Mouse (Mus musculus) CH12.LX (cell line): ENCODE measurements around the gene Slc2a5. TPM values are rescaled to one million over a fixed set of nuclear protein-coding genes. Genes with fewer than 3 reads are reported as not detected.

Experiments used
- DNase-seq: peaks from one replicate; pipeline ENCODE4 v3.0.0-alpha.2; 2013; ENCODE audit errors: extremely low read depth
- H3K27ac ChIP-seq: 2 replicates; pipeline ENCODE4 v1.5.1; 2012; ENCODE audit warnings: low read depth, mild to moderate bottlenecking, control low read depth, moderate library complexity; ENCODE audit not compliant: insufficient read depth
- H3K27me3 ChIP-seq: replicated peaks from 2 replicates; pipeline ENCODE3; 2012; ENCODE audit warnings: inconsistent platforms
- H3K36me3 ChIP-seq, 2 experiments: replicated peaks in 1 of 2; 2 replicates each; pipeline versions ENCODE3 to v1.6.1; 2012; ENCODE audit warnings: inconsistent platforms in 1 of 2, low read length in 1 of 2, mild to moderate bottlenecking in 1 of 2, mixed read lengths in 1 of 2, moderate library complexity in 1 of 2; ENCODE audit not compliant: control insufficient read depth in 1 of 2, insufficient read depth in 1 of 2
- H3K4me1 ChIP-seq, 2 experiments: 2 replicates each; pipeline ENCODE4 v1.6.1; 2012; ENCODE audit warnings: inconsistent platforms in 1 of 2, moderate library complexity in 1 of 2; ENCODE audit not compliant: insufficient read depth in 2 of 2, control insufficient read depth in 1 of 2
- H3K4me2 ChIP-seq: 2 replicates; pipeline ENCODE4 v1.6.1; 2012; ENCODE audit warnings: low read depth, mild to moderate bottlenecking, control low read depth; ENCODE audit not compliant: poor library complexity, insufficient read depth, severe bottlenecking
- H3K4me3 ChIP-seq, 3 experiments: fragments of 150-350 bp in 1 of 3; sonication (generic) in 1 of 3; replicated peaks in 1 of 3; 2 replicates each; pipeline versions ENCODE3 to v1.5.1; 2011 to 2012; ENCODE audit warnings: low read depth in 2 of 3, low read length in 2 of 3, mild to moderate bottlenecking in 2 of 3, moderate library complexity in 2 of 3, control low read depth in 1 of 3, improper control_type of control experiment in 1 of 3, inconsistent platforms in 1 of 3, mixed read lengths in 1 of 3; ENCODE audit not compliant: poor library complexity in 1 of 3
- H3K79me2 ChIP-seq: replicated peaks from 2 replicates; pipeline ENCODE4 v1.6.1; 2012; ENCODE audit warnings: mild to moderate bottlenecking, moderate library complexity; ENCODE audit not compliant: control insufficient read depth, poor library complexity, insufficient read depth, severe bottlenecking; ENCODE audit errors: extremely low read depth
- H3K9ac ChIP-seq: 2 replicates; pipeline ENCODE4 v1.6.1; 2012; ENCODE audit warnings: low read depth, mild to moderate bottlenecking, control low read depth, moderate library complexity; ENCODE audit not compliant: insufficient read depth
- H3K9me3 ChIP-seq: replicated peaks from 2 replicates; pipeline ENCODE3; 2012; ENCODE audit warnings: low read length, inconsistent platforms, mixed read lengths
- BHLHE40 ChIP-seq: IDR thresholded peaks from 2 replicates; pipeline ENCODE4 v1.6.1; 2011; ENCODE audit warnings: mild to moderate bottlenecking, low read depth, low read length, improper control_type of control experiment
- CTCF ChIP-seq, 2 experiments: IDR thresholded peaks in 1 of 2; conservative IDR thresholded peaks in 1 of 2; 2 replicates each; pipeline ENCODE4 v1.5.1; 2011 to 2012; ENCODE audit warnings: low read depth in 2 of 2, low read length in 2 of 2, improper control_type of control experiment in 1 of 2, inconsistent platforms in 1 of 2, mild to moderate bottlenecking in 1 of 2, moderate library complexity in 1 of 2
- E2F4 ChIP-seq: IDR thresholded peaks from 2 replicates; pipeline ENCODE4 v1.6.1; 2011; ENCODE audit warnings: low read depth, low read length, improper control_type of control experiment; ENCODE audit not compliant: insufficient replicate concordance
- EP300 ChIP-seq: IDR thresholded peaks from 2 replicates; pipeline ENCODE4 v1.6.1; 2011; ENCODE audit warnings: low read length, improper control_type of control experiment
- ETS1 ChIP-seq: conservative IDR thresholded peaks from 2 replicates; pipeline ENCODE4 v1.6.1; 2012; ENCODE audit warnings: low read depth, mild to moderate bottlenecking, inconsistent platforms, low read length, improper control_type of control experiment, moderate library complexity
- HCFC1 ChIP-seq: IDR thresholded peaks from 2 replicates; pipeline ENCODE4 v1.6.1; 2012; ENCODE audit warnings: low read depth, mild to moderate bottlenecking, inconsistent platforms, low read length, improper control_type of control experiment
- JUN ChIP-seq: IDR thresholded peaks from 2 replicates; pipeline ENCODE4 v1.6.1; 2011; ENCODE audit warnings: low read depth, mild to moderate bottlenecking, low read length, improper control_type of control experiment, moderate library complexity; ENCODE audit not compliant: insufficient read depth
- JUND ChIP-seq: conservative IDR thresholded peaks from 2 replicates; pipeline ENCODE4 v1.6.1; 2011; ENCODE audit warnings: low read depth, low read length, improper control_type of control experiment
- MAFK ChIP-seq: IDR thresholded peaks from 2 replicates; pipeline ENCODE4 v1.6.1; 2011; ENCODE audit warnings: low read length, improper control_type of control experiment; ENCODE audit not compliant: insufficient replicate concordance
- MAZ ChIP-seq: IDR thresholded peaks from 2 replicates; pipeline ENCODE4 v1.6.1; 2012; ENCODE audit warnings: low read depth, mild to moderate bottlenecking, inconsistent platforms, low read length, improper control_type of control experiment, moderate library complexity
- NELFE ChIP-seq: IDR thresholded peaks from 2 replicates; pipeline ENCODE4 v1.6.1; 2011; ENCODE audit warnings: low read depth, low read length, improper control_type of control experiment
- NRF1 ChIP-seq: IDR thresholded peaks from 2 replicates; pipeline ENCODE4 v1.6.1; 2014; ENCODE audit warnings: low read depth, mild to moderate bottlenecking, inconsistent platforms, low read length, improper control_type of control experiment, moderate library complexity
- POLR2AphosphoS2 ChIP-seq: IDR thresholded peaks from 2 replicates; pipeline ENCODE4 v1.6.1; 2011; ENCODE audit warnings: low read depth, low read length, improper control_type of control experiment
- RCOR1 ChIP-seq: conservative IDR thresholded peaks from 2 replicates; pipeline ENCODE4 v1.6.1; 2012; ENCODE audit warnings: low read depth, mild to moderate bottlenecking, inconsistent platforms, low read length, improper control_type of control experiment
- SIN3A ChIP-seq: IDR thresholded peaks from 2 replicates; pipeline ENCODE4 v1.6.1; 2012; ENCODE audit warnings: low read length, improper control_type of control experiment, inconsistent platforms
- SMC3 ChIP-seq: IDR thresholded peaks from 2 replicates; pipeline ENCODE4 v1.6.1; 2011; ENCODE audit warnings: low read depth, low read length, improper control_type of control experiment
- TCF12 ChIP-seq: IDR thresholded peaks from 2 replicates; pipeline ENCODE4 v1.6.1; 2014; ENCODE audit warnings: low read depth, mild to moderate bottlenecking, inconsistent platforms, low read length, improper control_type of control experiment
- USF2 ChIP-seq: conservative IDR thresholded peaks from 2 replicates; pipeline ENCODE4 v1.6.1; 2011; ENCODE audit warnings: low read depth, low read length, improper control_type of control experiment
- ZMIZ1 ChIP-seq: IDR thresholded peaks from 2 replicates; pipeline ENCODE4 v1.6.1; 2012; ENCODE audit warnings: low read depth, mild to moderate bottlenecking, inconsistent platforms, low read length, improper control_type of control experiment
- dilution Hi-C: fragments of 300-500 bp; cut with MboI; formaldehyde crosslinking; loops from 2 replicates; pipeline ENCODE4 v1.14.3; 2020; ENCODE audit warnings: low sequenced_read_pairs; ENCODE audit not compliant: extremely low pct_unique_long_range_greater_than_20kb, extremely low pct_ligation_motif_present
- in situ Hi-C: fragments of 300-500 bp; cut with MboI; formaldehyde crosslinking; loops from 3 replicates; pipeline ENCODE4 v1.14.3; 2019; ENCODE audit warnings: low sequenced_read_pairs, low pct_ligation_motif_present, low pct_unique_long_range_greater_than_20kb, mixed read lengths
- polyA plus RNA-seq: library from polyadenylated mRNA; unstranded; fragments of >175 nt; gene quantifications from 2 replicates; pipeline ENCODE4 v1.2.1, GENCODE M21; 2012; ENCODE audit warnings: low read depth; ENCODE audit not compliant: insufficient read length
- total RNA-seq, 2 experiments: library from RNA; depleted of rRNA; stranded (reverse); fragments of 300-350 nt in 1 of 2; fragments of >200 nt in 1 of 2; gene quantifications; 2 replicates each; pipeline ENCODE4 v1.2.3; 2012 to 2014

Slc2a5 gene
- total and polyA plus RNA-seq, 3 experiments: 0.81 to 1.5 (median 1.4) TPM

DNA sequence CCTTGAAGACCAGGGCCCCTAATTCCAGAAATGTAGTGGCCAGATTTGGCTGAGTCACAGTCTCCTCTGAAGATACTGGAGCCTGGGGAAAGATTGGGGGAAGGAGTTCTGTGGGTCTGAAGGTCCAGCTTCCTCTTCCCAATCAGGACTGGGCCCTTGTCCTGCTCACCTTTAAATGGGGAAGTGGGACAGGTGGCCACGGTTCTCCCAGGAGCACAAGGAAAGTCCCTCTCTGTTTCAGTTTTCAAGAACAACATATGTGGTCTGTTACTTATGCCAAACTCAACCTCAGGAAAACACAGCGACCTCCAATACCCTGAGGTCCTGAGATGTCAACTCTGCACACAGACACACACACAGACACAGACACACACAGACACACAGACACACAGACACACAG, 40.4 kb upstream of the Slc2a5 start (continued):
- TF ChIP-seq ZMIZ1 (no peak), MAFK (0 out of 2 replicates have a peak, but pooled peaks have one; percentile 17)

DNA sequence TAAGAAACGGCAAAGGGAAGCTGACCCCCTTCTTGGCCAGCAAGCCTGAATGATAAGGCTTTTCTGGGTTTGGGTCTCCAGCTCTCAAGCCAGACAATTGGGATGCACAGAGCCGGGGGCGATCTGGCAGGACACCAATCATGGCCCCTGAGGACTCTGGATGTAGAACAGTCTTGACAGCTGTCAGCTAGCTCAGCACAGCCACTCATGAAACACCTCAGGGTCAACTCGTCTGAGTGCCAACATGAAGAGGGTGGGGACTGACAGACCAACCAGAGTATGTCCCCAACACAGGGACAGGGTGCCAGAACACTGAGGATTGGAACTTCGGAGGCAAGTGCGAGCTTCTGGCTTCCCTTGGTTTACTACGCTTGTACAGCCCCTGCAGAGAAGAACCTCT, 39.8 kb upstream of the Slc2a5 start:
- Histone ChIP-seq H3K9me3 (peaks cover 5% of the 10 kb centered on the region), H3K4me2 (no peak overlapping the region)
- no peak for TF ChIP-seq ETS1
- TF ChIP-seq MAZ: no peak
- TF ChIP-seq JUN: no peak
- TF ChIP-seq POLR2AphosphoS2: no peak
- TF ChIP-seq NRF1: no peak
- TF ChIP-seq USF2: no peak
- TF ChIP-seq HCFC1: no peak
- no peak for TF ChIP-seq E2F4
- no peak for TF ChIP-seq BHLHE40
- TF ChIP-seq MAFK: no peak
- no peak for TF ChIP-seq EP300
- no peak for TF ChIP-seq SMC3
- TF ChIP-seq SIN3A: no peak
- TF ChIP-seq RCOR1: no peak
- TF ChIP-seq JUND: no peak
- TF ChIP-seq TCF12: no peak
- no peak for TF ChIP-seq CTCF (conservative IDR thresholded peaks at IDR 0.05 in 1 of 2, IDR thresholded peaks at IDR 0.05 in 1 of 2; ENCODE audit: low read depth in 2 of 2, low read length in 2 of 2)
- TF ChIP-seq NELFE: no peak
- TF ChIP-seq, all 38 proteins: peak for 0
- DNase-seq: no peak
- H3K4me3 ChIP-seq: no peak overlapping the region
- in situ Hi-C loops: no loop called here
- no peaks in the 10 kb centered on the region for H3K79me2 ChIP-seq
- H3K27me3 ChIP-seq: no peaks in the 10 kb centered on the region
- peak overlapping the region; percentile 18; the same call in 1 of the 2 replicates for H3K27ac ChIP-seq
- H3K4me1 ChIP-seq: peaks cover 20 to 61% of the 10 kb centered on the region in 2 experiments
- H3K9ac ChIP-seq: no peak overlapping the region
- dilution Hi-C loops: no loop called here
- H3K36me3 ChIP-seq: peaks cover 0 to 9% of the 10 kb centered on the region in 2 experiments
